ENCODE assay signal across 8 mouse cellular contexts in the genomic region with DNA sequence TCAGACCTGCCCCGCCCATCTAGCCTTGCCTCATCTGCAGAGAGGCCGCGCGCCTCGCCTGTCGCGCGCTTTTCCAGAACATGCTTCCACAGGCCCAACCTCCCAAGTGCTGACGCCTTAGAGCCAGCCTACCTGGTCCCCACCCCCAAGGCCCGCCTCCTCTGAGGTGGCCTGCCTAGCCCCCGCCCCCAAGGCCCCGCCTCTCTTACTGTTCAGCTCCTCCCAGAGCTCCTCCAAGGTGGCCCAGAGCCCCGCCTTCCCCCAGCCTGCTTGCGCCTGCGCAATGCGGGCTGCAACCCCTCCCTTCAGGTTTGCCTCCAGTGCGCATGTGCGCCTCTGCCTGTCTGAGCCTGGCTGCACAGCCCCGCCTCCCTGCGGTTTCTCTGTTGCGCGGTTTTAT. TPM values are rescaled to one million over a fixed set of nuclear protein-coding genes. Genes with fewer than 3 reads are reported as not detected.
DNase-seq lines count a peak whose midpoint lies in the region; ATAC-seq lines count a peak whose summit lies in the region.

No protein-coding gene starts in this region.

- peak; percentile 87 for DNase-seq in brain, embryonic 18.5 days (ENCODE audit: low read depth, low spot score)
- peak; percentile 93 for DNase-seq in heart, adult 9 months (ENCODE audit: low spot score in 2 of 2)
- peak; percentile 91 to 92 for DNase-seq in kidney, adult 8-10 months
- DNase-seq in limb, embryonic 10.5 days (ENCODE audit: low spot score): peak; percentile 94
- peak; percentile 98 for DNase-seq in midbrain, embryonic 11.5 days (ENCODE audit: low spot score, missing footprints)
- peak; percentile 92 for DNase-seq in right cerebral cortex, postnatal 25 days
- peak; percentile 92 for DNase-seq in urinary bladder, postnatal 25 days (ENCODE audit: low spot score)

- no peaks in the 10 kb centered on the region for H3K36me3 ChIP-seq in erythroblast, embryonic 14.5 days (ENCODE audit: control insufficient read depth)
- peaks cover 29% of the 10 kb centered on the region for H3K36me3 ChIP-seq in limb, embryonic 10.5 days
- H3K36me3 ChIP-seq in midbrain, embryonic 11.5 days (ENCODE audit: control insufficient read depth, insufficient read depth, low read length): no peaks in the 10 kb centered on the region

- H3K27ac ChIP-seq in limb, embryonic 10.5 days: peak overlapping the region; percentile 93; the same call in 1 of the 2 replicates
- H3K27ac ChIP-seq in midbrain, embryonic 11.5 days (ENCODE audit: low read depth, low read length): no peak overlapping the region

- no peak overlapping the region for H3K9ac ChIP-seq in midbrain, embryonic 11.5 days (ENCODE audit: low read length)

- H3K27me3 ChIP-seq in erythroblast, embryonic 14.5 days (ENCODE audit: control insufficient read depth): peaks cover 35% of the 10 kb centered on the region
- H3K27me3 ChIP-seq in limb, embryonic 10.5 days (ENCODE audit: low read depth, poor library complexity, severe bottlenecking): no peaks in the 10 kb centered on the region
- no peaks in the 10 kb centered on the region for H3K27me3 ChIP-seq in midbrain, embryonic 11.5 days (ENCODE audit: control insufficient read depth, insufficient read depth, low read length)

- peaks cover 18% of the 10 kb centered on the region for H3K9me3 ChIP-seq in erythroblast, embryonic 14.5 days (ENCODE audit: control insufficient read depth, low read length)
- H3K9me3 ChIP-seq in limb, embryonic 10.5 days (replicated peaks): peaks cover 18% of the 10 kb centered on the region
- peaks cover 5% of the 10 kb centered on the region; the same call in 1 of the 2 replicates for H3K9me3 ChIP-seq in midbrain, embryonic 11.5 days (ENCODE audit: control insufficient read depth, low read length)

- H3K4me1 ChIP-seq in erythroblast, embryonic 14.5 days (ENCODE audit: control insufficient read depth): peaks cover 23% of the 10 kb centered on the region
- H3K4me1 ChIP-seq in limb, embryonic 10.5 days: peaks cover 12% of the 10 kb centered on the region
- no peaks in the 10 kb centered on the region for H3K4me1 ChIP-seq in midbrain, embryonic 11.5 days (ENCODE audit: control insufficient read depth, insufficient read depth, low read length)

- peak; percentile 91 for ATAC-seq in midbrain, embryonic 11.5 days (ENCODE audit: low FRiP score)

- 45% methylated on average over 22 of the region's 22 CpGs for WGBS in limb, embryonic 10.5 days
- 44% methylated on average over 22 of the region's 22 CpGs for WGBS in midbrain, embryonic 11.5 days

- H3K4me3 ChIP-seq in erythroblast, embryonic 14.5 days (replicated peaks): peak overlapping the region; percentile 31
- peak overlapping the region; percentile 53 for H3K4me3 ChIP-seq in limb, embryonic 10.5 days
- H3K4me3 ChIP-seq in midbrain, embryonic 11.5 days (ENCODE audit: low read depth, low read length): peak overlapping the region; percentile 47

- peak overlapping the region; percentile 60 for H3K4me2 ChIP-seq in midbrain, embryonic 11.5 days

RNA-seq across cellular contexts. Expression of a gene that starts 2.0 kb away (rescaled TPM):
- under 0.01 TPM in 1 of 2 replicates, not detected in the other for polyA plus RNA-seq in erythroblast, embryonic 14.5 days (2012)
- polyA plus RNA-seq in limb, embryonic 10.5 days (2016; fragmentation: Nextera tagmentation; extraction: Ambion mirVana): 32.7 and 33.5 TPM in 2 replicates
- 11.2 and 11.9 TPM in 2 replicates for polyA plus RNA-seq in midbrain, embryonic 11.5 days (2014; fragmentation: Nextera tagmentation; extraction: Ambion mirVana)

RNA-seq across cellular contexts. Expression of a gene that starts 2.1 kb away (rescaled TPM):
- not detected in 2 replicates for polyA plus RNA-seq in erythroblast, embryonic 14.5 days (2012)
- polyA plus RNA-seq in limb, embryonic 10.5 days (2016; fragmentation: Nextera tagmentation; extraction: Ambion mirVana): 38.5 and 52.3 TPM in 2 replicates
- polyA plus RNA-seq in midbrain, embryonic 11.5 days (2014; fragmentation: Nextera tagmentation; extraction: Ambion mirVana): 62.5 and 71.3 TPM in 2 replicates

Comparison
In these comparisons a context has a peak if more than half of its experiments do, and no peak if none do; other contexts are left out.
1. RNA of a gene that starts 2.0 kb away (polyA plus RNA-seq): 32.7 to 33.5 TPM in limb, embryonic 10.5 days and 11.2 to 11.9 TPM in midbrain, embryonic 11.5 days; under 0.01 TPM in erythroblast, embryonic 14.5 days; every median in the first group is over 10 times any median in the second.
2. RNA of a gene that starts 2.1 kb away (polyA plus RNA-seq): 62.5 to 71.3 TPM in midbrain, embryonic 11.5 days and 38.5 to 52.3 TPM in limb, embryonic 10.5 days; not detected in erythroblast, embryonic 14.5 days; every median in the first group is over 10 times any median in the second.
3. Peak in every context shown above with its lines, with median percentiles within 50 percentile points of each other: DNase-seq and H3K4me3 ChIP-seq.